Mouse (Mus musculus): ENCODE data around the gene Casp1. TPM values are rescaled to one million over a fixed set of nuclear protein-coding genes. Genes with fewer than 3 reads are reported as not detected.

Gene Casp1
- polyA plus RNA-seq, 2 experiments = 1.2 to 2.7 TPM

GRCm38 (mm10) chr9:5344090-5344489 lies 45.8 kb downstream of the Casp1 start:
- no peak overlapping the region for H3K4me2 ChIP-seq (replicated peaks; ENCODE audit: low read depth, low read length, severe bottlenecking)
- 85% methylated on average over 4 of the region's 4 CpGs for WGBS
- ATAC-seq (ENCODE audit: low FRiP score, low read depth) (no peak), DNase-seq (ENCODE audit: low spot score) (no peak)
- H3K9me3 ChIP-seq (ENCODE audit: control insufficient read depth, low read length) = no peaks in the 10 kb centered on the region
- no peaks in the 10 kb centered on the region for H3K36me3 ChIP-seq (ENCODE audit: control insufficient read depth, insufficient read depth, low read length)
- no peaks in the 10 kb centered on the region for H3K4me1 ChIP-seq (ENCODE audit: control insufficient read depth, insufficient read depth, low read length)
- no peak for TF ChIP-seq POLR2A (IDR thresholded peaks at IDR 0.05; ENCODE audit: borderline replicate concordance, extremely low read depth, insufficient read depth, insufficient read length)
- no peak overlapping the region for H3K9ac ChIP-seq (ENCODE audit: low read depth, low read length, severe bottlenecking)
- no peak overlapping the region for H3K4me3 ChIP-seq (replicated peaks; ENCODE audit: low read length)
- H3K27me3 ChIP-seq (ENCODE audit: control insufficient read depth, insufficient read depth, low read length) = no peaks in the 10 kb centered on the region
- H3K27ac ChIP-seq (replicated peaks; ENCODE audit: low read depth, low read length) = no peak overlapping the region

GRCm38 (mm10) chr9:5345291-5345898 lies 47.1 kb downstream of the Casp1 start, which contains the start of gene Casp12:
Gene Casp12 (plus strand): TSS chr9:5345430.
- no peak for TF ChIP-seq POLR2A (IDR thresholded peaks at IDR 0.05; ENCODE audit: borderline replicate concordance, extremely low read depth, insufficient read depth, insufficient read length)
- WGBS = 68% methylated on average over 4 of the region's 4 CpGs
- Histone ChIP-seq H3K27me3 (ENCODE audit: control insufficient read depth, insufficient read depth, low read length) (no peaks in the 10 kb centered on the region), H3K27ac (replicated peaks; ENCODE audit: low read depth, low read length) (no peak within 1 kb of the TSS), H3K9ac (ENCODE audit: low read depth, low read length, severe bottlenecking) (no peak within 1 kb of the TSS), H3K9me3 (ENCODE audit: control insufficient read depth, low read length) (no peaks in the 10 kb centered on the region), H3K36me3 (ENCODE audit: control insufficient read depth, insufficient read depth, low read length) (no peaks in the 10 kb centered on the region), H3K4me1 (ENCODE audit: control insufficient read depth, insufficient read depth, low read length) (no peaks in the 10 kb centered on the region), H3K4me3 (replicated peaks; ENCODE audit: low read length) (no peak within 1 kb of the TSS), H3K4me2 (replicated peaks; ENCODE audit: low read depth, low read length, severe bottlenecking) (no peak within 1 kb of the TSS)
- DNase-seq (ENCODE audit: low spot score) (peak; percentile 37), ATAC-seq (ENCODE audit: low FRiP score, low read depth) (no peak)

- WGBS = 79% methylated on average over 4 of the region's 4 CpGs
- Histone ChIP-seq H3K27me3 (ENCODE audit: control insufficient read depth, insufficient read depth, low read length) (no peaks in the 10 kb centered on the region), H3K9ac (ENCODE audit: low read depth, low read length, severe bottlenecking) (no peak overlapping the region), H3K4me3 (replicated peaks; ENCODE audit: low read length) (no peak overlapping the region), H3K4me1 (ENCODE audit: control insufficient read depth, insufficient read depth, low read length) (no peaks in the 10 kb centered on the region), H3K27ac (replicated peaks; ENCODE audit: low read depth, low read length) (no peak overlapping the region), H3K4me2 (replicated peaks; ENCODE audit: low read depth, low read length, severe bottlenecking) (no peak overlapping the region), H3K9me3 (ENCODE audit: control insufficient read depth, low read length) (no peaks in the 10 kb centered on the region), H3K36me3 (ENCODE audit: control insufficient read depth, insufficient read depth, low read length) (no peaks in the 10 kb centered on the region)
- no peak for TF ChIP-seq POLR2A (IDR thresholded peaks at IDR 0.05; ENCODE audit: borderline replicate concordance, extremely low read depth, insufficient read depth, insufficient read length)
- DNase-seq (ENCODE audit: low spot score) (no peak), ATAC-seq (ENCODE audit: low FRiP score, low read depth) (no peak)
Measured at GRCm38 (mm10) chr9:5347381-5347780, 49.1 kb downstream of the Casp1 start.

GRCm38 (mm10) chr9:5353673-5354072 lies 55.4 kb downstream of the Casp1 start:
- Histone ChIP-seq H3K9me3 (ENCODE audit: control insufficient read depth, low read length) (no peaks in the 10 kb centered on the region), H3K4me2 (replicated peaks; ENCODE audit: low read depth, low read length, severe bottlenecking) (no peak overlapping the region), H3K9ac (ENCODE audit: low read depth, low read length, severe bottlenecking) (no peak overlapping the region), H3K27ac (replicated peaks; ENCODE audit: low read depth, low read length) (no peak overlapping the region), H3K4me3 (replicated peaks; ENCODE audit: low read length) (no peak overlapping the region), H3K36me3 (ENCODE audit: control insufficient read depth, insufficient read depth, low read length) (no peaks in the 10 kb centered on the region), H3K27me3 (ENCODE audit: control insufficient read depth, insufficient read depth, low read length) (no peaks in the 10 kb centered on the region), H3K4me1 (ENCODE audit: control insufficient read depth, insufficient read depth, low read length) (no peaks in the 10 kb centered on the region)
- no peak for DNase-seq (ENCODE audit: low spot score)
- no peak for ATAC-seq (ENCODE audit: low FRiP score, low read depth)
- WGBS = 83% methylated on average over 2 of the region's 2 CpGs
- no peak for TF ChIP-seq POLR2A (IDR thresholded peaks at IDR 0.05; ENCODE audit: borderline replicate concordance, extremely low read depth, insufficient read depth, insufficient read length)

GRCm38 (mm10) chr9:5356801-5357200 lies 58.5 kb downstream of the Casp1 start:
- Histone ChIP-seq H3K9me3 (ENCODE audit: control insufficient read depth, low read length) (no peaks in the 10 kb centered on the region), H3K36me3 (ENCODE audit: control insufficient read depth, insufficient read depth, low read length) (no peaks in the 10 kb centered on the region), H3K4me3 (replicated peaks; ENCODE audit: low read length) (no peak overlapping the region), H3K4me1 (ENCODE audit: control insufficient read depth, insufficient read depth, low read length) (no peaks in the 10 kb centered on the region), H3K27ac (replicated peaks; ENCODE audit: low read depth, low read length) (no peak overlapping the region), H3K9ac (ENCODE audit: low read depth, low read length, severe bottlenecking) (no peak overlapping the region), H3K4me2 (replicated peaks; ENCODE audit: low read depth, low read length, severe bottlenecking) (no peak overlapping the region), H3K27me3 (ENCODE audit: control insufficient read depth, insufficient read depth, low read length) (no peaks in the 10 kb centered on the region)
- ATAC-seq (ENCODE audit: low FRiP score, low read depth) = no peak
- no peak for DNase-seq (ENCODE audit: low spot score)
- TF ChIP-seq POLR2A (IDR thresholded peaks at IDR 0.05; ENCODE audit: borderline replicate concordance, extremely low read depth, insufficient read depth, insufficient read length) = no peak

Other genes with a start within 250 kb of the Casp1 start
- 1.5 and 1.6 TPM in 2 replicates for gene Casp4, start 10.3 kb downstream of the Casp1 start, polyA plus RNA-seq (2012; rRNA removed)
- 1.2 and 1.8 TPM in 2 replicates for gene Casp4, start 10.3 kb downstream of the Casp1 start, polyA plus RNA-seq (2014; fragmentation: Nextera tagmentation; extraction: Ambion mirVana)
- 2.8 and 4.4 TPM in 2 replicates for gene Casp12, start 46.9 kb downstream of the Casp1 start, polyA plus RNA-seq (2012; rRNA removed)
- 4.0 and 4.7 TPM in 2 replicates for gene Casp12, start 46.9 kb downstream of the Casp1 start, polyA plus RNA-seq (2014; fragmentation: Nextera tagmentation; extraction: Ambion mirVana)

All from limb, embryonic 14.5 days (tissue).